Mouse (Mus musculus): ENCODE data around the gene Ptprk. TPM values are rescaled to one million over a fixed set of nuclear protein-coding genes. Genes with fewer than 3 reads are reported as not detected.

Gene Ptprk
- polyA plus RNA-seq, 2 experiments, result 3.0 to 3.3 TPM

DNA sequence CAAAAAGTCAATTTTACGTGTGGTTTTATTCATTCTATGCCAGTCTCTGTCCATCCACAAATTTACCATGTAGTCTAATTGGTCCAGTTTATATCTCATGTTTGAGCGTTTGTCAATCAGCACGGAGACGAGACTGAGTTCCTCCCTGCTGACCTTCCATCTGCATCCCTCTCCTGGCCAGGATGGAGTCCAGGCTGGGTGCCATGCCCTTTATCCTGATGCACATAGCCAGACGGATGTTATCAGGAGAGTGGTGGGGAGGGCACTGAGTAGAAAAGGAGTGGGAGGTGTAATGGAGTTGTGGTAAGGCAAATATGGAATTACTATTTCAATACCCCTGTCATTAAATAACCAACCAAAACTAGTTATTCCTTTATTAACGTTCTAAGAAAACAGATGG, 140.5 kb downstream of the Ptprk start:
- H3K27ac ChIP-seq, result no peak overlapping the region
- no peaks in the 10 kb centered on the region for H3K36me3 ChIP-seq (replicated peaks; ENCODE audit: control insufficient read depth, insufficient read depth, low read depth)
- H3K4me1 ChIP-seq (replicated peaks; ENCODE audit: control insufficient read depth in 2 of 2, insufficient read depth in 2 of 2, low read length in 1 of 2), result 0 out of 4 replicates have a peak, but pooled peaks cover 0 to 2% of the 10 kb centered on the region in 2 experiments
- H3K4me2 ChIP-seq (ENCODE audit: low read depth), result no peak overlapping the region
- WGBS (ENCODE audit: insufficient replicate concordance), result 65% methylated on average over 6 of the region's 6 CpGs
- TF ChIP-seq CTCF (IDR thresholded peaks at IDR 0.05; ENCODE audit: low read depth), result no peak
- TF ChIP-seq EP300 (IDR thresholded peaks at IDR 0.05; ENCODE audit: low read depth), result no peak
- no peaks in the 10 kb centered on the region for H3K27me3 ChIP-seq (ENCODE audit: control insufficient read depth, insufficient read depth, low read length)
- ATAC-seq (ENCODE audit: insufficient read depth), result no peak
- H3K4me3 ChIP-seq (ENCODE audit: insufficient read depth in 1 of 2, low read depth in 2 of 2, low read length in 2 of 2), result no peak overlapping the region
- no peak for DNase-seq (ENCODE audit: low read depth in 3 of 3, low spot score in 3 of 3)
- no peaks in the 10 kb centered on the region for H3K9me3 ChIP-seq (ENCODE audit: control insufficient read depth, low read length)
- no peak overlapping the region for H3K9ac ChIP-seq (replicated peaks)

DNA sequence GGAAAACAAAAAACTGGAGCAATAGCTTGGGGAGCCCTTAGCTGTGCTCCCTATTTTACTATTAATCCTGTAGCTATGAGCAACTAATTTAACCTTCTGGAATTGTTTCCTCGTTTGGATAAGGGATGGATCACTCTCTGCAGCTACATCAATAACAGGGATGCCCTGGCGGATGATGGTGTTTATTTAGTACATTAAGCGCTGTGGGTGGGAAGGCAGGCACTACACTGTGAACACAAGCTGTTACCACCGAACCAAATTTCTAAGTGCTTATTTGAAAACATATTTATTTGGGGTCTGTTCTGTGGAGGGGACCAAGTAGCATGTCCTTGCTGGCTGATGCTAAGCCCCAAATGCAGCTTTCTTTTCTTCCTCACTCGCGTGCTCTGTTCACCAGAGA, 149.0 kb downstream of the Ptprk start:
- no peak overlapping the region for H3K9ac ChIP-seq (replicated peaks)
- no peaks in the 10 kb centered on the region; a peak in 1 of 4 replicates for H3K4me1 ChIP-seq (replicated peaks; ENCODE audit: control insufficient read depth in 2 of 2, insufficient read depth in 2 of 2, low read length in 1 of 2)
- DNase-seq (ENCODE audit: low read depth in 3 of 3, low spot score in 3 of 3) (no peak), ATAC-seq (ENCODE audit: insufficient read depth) (no peak)
- H3K9me3 ChIP-seq (ENCODE audit: control insufficient read depth, low read length), result no peaks in the 10 kb centered on the region
- TF ChIP-seq EP300 (IDR thresholded peaks at IDR 0.05; ENCODE audit: low read depth) (no peak), CTCF (IDR thresholded peaks at IDR 0.05; ENCODE audit: low read depth) (no peak)
- H3K36me3 ChIP-seq (replicated peaks; ENCODE audit: control insufficient read depth, insufficient read depth, low read depth), result no peaks in the 10 kb centered on the region
- no peak overlapping the region for H3K4me2 ChIP-seq (ENCODE audit: low read depth)
- 60% methylated on average over 6 of the region's 6 CpGs for WGBS (ENCODE audit: insufficient replicate concordance)
- no peak overlapping the region for H3K4me3 ChIP-seq (ENCODE audit: insufficient read depth in 1 of 2, low read depth in 2 of 2, low read length in 2 of 2)
- H3K27ac ChIP-seq, result no peak overlapping the region
- H3K27me3 ChIP-seq (ENCODE audit: control insufficient read depth, insufficient read depth, low read length), result no peaks in the 10 kb centered on the region

GRCm38 (mm10) chr10:28224376-28224775, 149.8 kb downstream of the Ptprk start:
- no peak for ATAC-seq (ENCODE audit: insufficient read depth)
- Histone ChIP-seq H3K9ac (replicated peaks) (no peak overlapping the region), H3K36me3 (replicated peaks; ENCODE audit: control insufficient read depth, insufficient read depth, low read depth) (no peaks in the 10 kb centered on the region), H3K27ac (no peak overlapping the region), H3K27me3 (ENCODE audit: control insufficient read depth, insufficient read depth, low read length) (no peaks in the 10 kb centered on the region), H3K4me1 (replicated peaks; ENCODE audit: control insufficient read depth in 2 of 2, insufficient read depth in 2 of 2, low read length in 1 of 2) (no peaks in the 10 kb centered on the region; a peak in 1 of 4 replicates), H3K9me3 (ENCODE audit: control insufficient read depth, low read length) (no peaks in the 10 kb centered on the region), H3K4me3 (ENCODE audit: insufficient read depth in 1 of 2, low read depth in 2 of 2, low read length in 2 of 2) (no peak overlapping the region), H3K4me2 (ENCODE audit: low read depth) (no peak overlapping the region)
- TF ChIP-seq CTCF (IDR thresholded peaks at IDR 0.05; ENCODE audit: low read depth), result no peak
- TF ChIP-seq EP300 (IDR thresholded peaks at IDR 0.05; ENCODE audit: low read depth), result no peak
- DNase-seq (ENCODE audit: low read depth in 3 of 3, low spot score in 3 of 3), result no peak
- 79% methylated on average over 1 of the region's 1 CpGs for WGBS (ENCODE audit: insufficient replicate concordance)

GRCm38 (mm10) chr10:28225536-28226075, 151.0 kb downstream of the Ptprk start:
- no peak overlapping the region for H3K4me3 ChIP-seq (ENCODE audit: insufficient read depth in 1 of 2, low read depth in 2 of 2, low read length in 2 of 2)
- H3K36me3 ChIP-seq (replicated peaks; ENCODE audit: control insufficient read depth, insufficient read depth, low read depth), result no peaks in the 10 kb centered on the region
- no peak for ATAC-seq (ENCODE audit: insufficient read depth)
- TF ChIP-seq CTCF (IDR thresholded peaks at IDR 0.05; ENCODE audit: low read depth) (no peak), EP300 (IDR thresholded peaks at IDR 0.05; ENCODE audit: low read depth) (no peak)
- no peaks in the 10 kb centered on the region for H3K27me3 ChIP-seq (ENCODE audit: control insufficient read depth, insufficient read depth, low read length)
- no peak overlapping the region for H3K9ac ChIP-seq (replicated peaks)
- H3K27ac ChIP-seq, result no peak overlapping the region
- no peak for DNase-seq (ENCODE audit: low read depth in 3 of 3, low spot score in 3 of 3)
- 16% methylated on average over 5 of the region's 5 CpGs for WGBS (ENCODE audit: insufficient replicate concordance)
- no peaks in the 10 kb centered on the region; a peak in 1 of 4 replicates for H3K4me1 ChIP-seq (replicated peaks; ENCODE audit: control insufficient read depth in 2 of 2, insufficient read depth in 2 of 2, low read length in 1 of 2)
- H3K9me3 ChIP-seq (ENCODE audit: control insufficient read depth, low read length), result no peaks in the 10 kb centered on the region
- no peak overlapping the region for H3K4me2 ChIP-seq (ENCODE audit: low read depth)

DNA sequence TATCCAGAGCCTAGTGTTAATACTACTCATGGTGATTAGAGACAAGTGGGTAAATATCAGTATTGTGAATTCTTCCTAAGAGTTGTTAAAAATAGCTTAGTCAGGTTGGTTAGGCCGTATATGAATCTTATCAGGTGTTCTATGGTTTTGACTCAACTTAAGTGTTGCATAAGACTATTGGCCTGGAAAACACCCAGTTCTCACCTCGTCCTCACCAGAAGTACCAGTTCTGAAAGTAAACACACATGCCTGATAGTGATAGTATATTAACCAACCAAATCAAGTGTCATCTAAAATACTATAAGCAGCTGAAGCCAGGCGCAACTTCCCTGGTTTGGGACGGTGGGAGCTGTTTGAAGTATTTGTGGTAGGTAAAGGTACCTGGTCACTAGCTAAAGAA, 153.1 kb downstream of the Ptprk start:
- Histone ChIP-seq H3K27ac (no peak overlapping the region), H3K4me1 (replicated peaks; ENCODE audit: control insufficient read depth in 2 of 2, insufficient read depth in 2 of 2, low read length in 1 of 2) (no peaks in the 10 kb centered on the region; a peak in 1 of 4 replicates), H3K9ac (replicated peaks) (no peak overlapping the region), H3K9me3 (ENCODE audit: control insufficient read depth, low read length) (no peaks in the 10 kb centered on the region), H3K27me3 (ENCODE audit: control insufficient read depth, insufficient read depth, low read length) (no peaks in the 10 kb centered on the region), H3K4me2 (ENCODE audit: low read depth) (no peak overlapping the region), H3K36me3 (replicated peaks; ENCODE audit: control insufficient read depth, insufficient read depth, low read depth) (no peaks in the 10 kb centered on the region), H3K4me3 (ENCODE audit: insufficient read depth in 1 of 2, low read depth in 2 of 2, low read length in 2 of 2) (no peak overlapping the region)
- DNase-seq (ENCODE audit: low read depth in 3 of 3, low spot score in 3 of 3) (no peak), ATAC-seq (ENCODE audit: insufficient read depth) (no peak)
- WGBS (ENCODE audit: insufficient replicate concordance), result 43% methylated on average over 4 of the region's 4 CpGs
- TF ChIP-seq EP300 (IDR thresholded peaks at IDR 0.05; ENCODE audit: low read depth) (no peak), CTCF (IDR thresholded peaks at IDR 0.05; ENCODE audit: low read depth) (no peak)
